Mouse (Mus musculus): ENCODE measurements around the gene Dock3. TPM values are rescaled to one million over a fixed set of nuclear protein-coding genes. Genes with fewer than 3 reads are reported as not detected.

Gene Dock3
- polyA plus RNA-seq, 1 experiment from 2014 or later = 1.0 TPM

- ATAC-seq (ENCODE audit: insufficient number of reproducible peaks, insufficient read depth, low FRiP score, low TSS enrichment, low read depth) = no peak
- Histone ChIP-seq H3K27ac (no peak overlapping the region), H3K36me3 (no peaks in the 10 kb centered on the region), H3K27me3 (no peaks in the 10 kb centered on the region), H3K9me3 (no peaks in the 10 kb centered on the region), H3K4me2 (no peak overlapping the region), H3K9ac (replicated peaks) (no peak overlapping the region), H3K4me3 (replicated peaks) (no peak overlapping the region), H3K4me1 (replicated peaks) (peaks cover 5% of the 10 kb centered on the region; the same call in 1 of the 2 replicates)
- 74% methylated on average over 7 of the region's 7 CpGs for WGBS
Observed at GRCm38 (mm10) chr9:107271177-107271938, 39.6 kb upstream of the Dock3 start.

GRCm38 (mm10) chr9:107269772-107270171 is 38.1 kb upstream of the Dock3 start:
- 100% methylated on average over 1 of the region's 1 CpGs for WGBS
- no peak overlapping the region for H3K4me2 ChIP-seq

GRCm38 (mm10) chr9:107267721-107268402 is 36.2 kb upstream of the Dock3 start:
- ATAC-seq (ENCODE audit: insufficient number of reproducible peaks, insufficient read depth, low FRiP score, low TSS enrichment, low read depth) = no peak
- H3K4me2 ChIP-seq = no peak overlapping the region
- no peaks in the 10 kb centered on the region for H3K36me3 ChIP-seq
- H3K27me3 ChIP-seq = no peaks in the 10 kb centered on the region
- no peaks in the 10 kb centered on the region for H3K9me3 ChIP-seq
- no peak overlapping the region for H3K4me3 ChIP-seq (replicated peaks)
- WGBS = 25% methylated on average over 4 of the region's 4 CpGs
- H3K4me1 ChIP-seq (replicated peaks) = no peaks in the 10 kb centered on the region
- no peak overlapping the region for H3K27ac ChIP-seq
- H3K9ac ChIP-seq (replicated peaks) = no peak overlapping the region

More at GRCm38 (mm10) chr9:107269772-107270171, 38.1 kb upstream of the Dock3 start:
- Histone ChIP-seq H3K36me3 (no peaks in the 10 kb centered on the region), H3K9me3 (no peaks in the 10 kb centered on the region), H3K27me3 (no peaks in the 10 kb centered on the region), H3K4me3 (replicated peaks) (no peak overlapping the region), H3K9ac (replicated peaks) (no peak overlapping the region), H3K27ac (no peak overlapping the region), H3K4me1 (replicated peaks) (peaks cover 5% of the 10 kb centered on the region; the same call in 1 of the 2 replicates)
- ATAC-seq (ENCODE audit: insufficient number of reproducible peaks, insufficient read depth, low FRiP score, low TSS enrichment, low read depth) = no peak

- WGBS = 43% methylated on average over 1 of the region's 1 CpGs
- Histone ChIP-seq H3K27ac (no peak overlapping the region), H3K4me3 (replicated peaks) (no peak overlapping the region), H3K36me3 (no peaks in the 10 kb centered on the region), H3K9ac (replicated peaks) (no peak overlapping the region), H3K9me3 (no peaks in the 10 kb centered on the region), H3K27me3 (no peaks in the 10 kb centered on the region), H3K4me2 (no peak overlapping the region), H3K4me1 (replicated peaks) (no peaks in the 10 kb centered on the region)
- no peak for ATAC-seq (ENCODE audit: insufficient number of reproducible peaks, insufficient read depth, low FRiP score, low TSS enrichment, low read depth)
Observed at GRCm38 (mm10) chr9:107267028-107267427, 35.3 kb upstream of the Dock3 start.

- Histone ChIP-seq H3K9ac (replicated peaks) (no peak overlapping the region), H3K27me3 (no peaks in the 10 kb centered on the region), H3K36me3 (no peaks in the 10 kb centered on the region), H3K4me2 (no peak overlapping the region), H3K4me3 (replicated peaks) (no peak overlapping the region), H3K27ac (no peak overlapping the region), H3K4me1 (replicated peaks) (no peaks in the 10 kb centered on the region), H3K9me3 (no peaks in the 10 kb centered on the region)
- 51% methylated on average over 3 of the region's 3 CpGs for WGBS
- ATAC-seq (ENCODE audit: insufficient number of reproducible peaks, insufficient read depth, low FRiP score, low TSS enrichment, low read depth) = no peak
Observed at GRCm38 (mm10) chr9:107264731-107265130, 33.0 kb upstream of the Dock3 start.

- ATAC-seq (ENCODE audit: insufficient number of reproducible peaks, insufficient read depth, low FRiP score, low TSS enrichment, low read depth) = no peak
- H3K27me3 ChIP-seq = no peaks in the 10 kb centered on the region
- no peak overlapping the region for H3K4me3 ChIP-seq (replicated peaks)
- H3K27ac ChIP-seq = no peak overlapping the region
- 87% methylated on average over 5 of the region's 5 CpGs for WGBS
- H3K9ac ChIP-seq (replicated peaks) = no peak overlapping the region
- H3K36me3 ChIP-seq = no peaks in the 10 kb centered on the region
- H3K9me3 ChIP-seq = no peaks in the 10 kb centered on the region
- no peaks in the 10 kb centered on the region for H3K4me1 ChIP-seq (replicated peaks)
- no peak overlapping the region for H3K4me2 ChIP-seq
Observed at GRCm38 (mm10) chr9:107263912-107264311, 32.2 kb upstream of the Dock3 start.

- WGBS = 76% methylated on average over 7 of the region's 7 CpGs
- H3K9ac ChIP-seq (replicated peaks) = no peak overlapping the region
- H3K4me2 ChIP-seq = no peak overlapping the region
- H3K27ac ChIP-seq = no peak overlapping the region
- no peaks in the 10 kb centered on the region for H3K36me3 ChIP-seq
- ATAC-seq (ENCODE audit: insufficient number of reproducible peaks, insufficient read depth, low FRiP score, low TSS enrichment, low read depth) = no peak
- H3K4me1 ChIP-seq (replicated peaks) = no peaks in the 10 kb centered on the region
- H3K27me3 ChIP-seq = no peaks in the 10 kb centered on the region
- no peaks in the 10 kb centered on the region for H3K9me3 ChIP-seq
- no peak overlapping the region for H3K4me3 ChIP-seq (replicated peaks)
Observed at GRCm38 (mm10) chr9:107262375-107262774, 30.7 kb upstream of the Dock3 start.

GRCm38 (mm10) chr9:107261792-107262191 is 30.1 kb upstream of the Dock3 start:
- Histone ChIP-seq H3K4me1 (replicated peaks) (no peaks in the 10 kb centered on the region), H3K4me3 (replicated peaks) (no peak overlapping the region), H3K4me2 (no peak overlapping the region), H3K9ac (replicated peaks) (no peak overlapping the region), H3K36me3 (no peaks in the 10 kb centered on the region), H3K9me3 (no peaks in the 10 kb centered on the region), H3K27ac (no peak overlapping the region), H3K27me3 (no peaks in the 10 kb centered on the region)
- ATAC-seq (ENCODE audit: insufficient number of reproducible peaks, insufficient read depth, low FRiP score, low TSS enrichment, low read depth) = no peak
- WGBS = 70% methylated on average over 6 of the region's 6 CpGs

GRCm38 (mm10) chr9:107260836-107261235 is 29.1 kb upstream of the Dock3 start:
- no peak for ATAC-seq (ENCODE audit: insufficient number of reproducible peaks, insufficient read depth, low FRiP score, low TSS enrichment, low read depth)
- Histone ChIP-seq H3K27ac (no peak overlapping the region), H3K9me3 (no peaks in the 10 kb centered on the region), H3K36me3 (no peaks in the 10 kb centered on the region), H3K4me1 (replicated peaks) (no peaks in the 10 kb centered on the region), H3K4me2 (no peak overlapping the region), H3K27me3 (no peaks in the 10 kb centered on the region), H3K4me3 (replicated peaks) (no peak overlapping the region), H3K9ac (replicated peaks) (no peak overlapping the region)
- WGBS = 68% methylated on average over 8 of the region's 8 CpGs

- Histone ChIP-seq H3K27ac (no peak overlapping the region), H3K4me3 (replicated peaks) (no peak overlapping the region), H3K27me3 (no peaks in the 10 kb centered on the region), H3K9me3 (no peaks in the 10 kb centered on the region), H3K9ac (replicated peaks) (no peak overlapping the region), H3K4me1 (replicated peaks) (peaks cover 4% of the 10 kb centered on the region), H3K36me3 (no peaks in the 10 kb centered on the region), H3K4me2 (no peak overlapping the region)
- ATAC-seq (ENCODE audit: insufficient number of reproducible peaks, insufficient read depth, low FRiP score, low TSS enrichment, low read depth) = no peak
- WGBS = 66% methylated on average over 2 of the region's 2 CpGs
Observed at GRCm38 (mm10) chr9:107260429-107260828, 28.7 kb upstream of the Dock3 start.

GRCm38 (mm10) chr9:107259571-107259970 is 27.9 kb upstream of the Dock3 start:
- Histone ChIP-seq H3K9ac (replicated peaks) (no peak overlapping the region), H3K4me1 (replicated peaks) (peaks cover 6% of the 10 kb centered on the region), H3K4me3 (replicated peaks) (no peak overlapping the region), H3K9me3 (no peaks in the 10 kb centered on the region), H3K4me2 (no peak overlapping the region), H3K27ac (no peak overlapping the region), H3K27me3 (no peaks in the 10 kb centered on the region), H3K36me3 (no peaks in the 10 kb centered on the region)
- ATAC-seq (ENCODE audit: insufficient number of reproducible peaks, insufficient read depth, low FRiP score, low TSS enrichment, low read depth) = no peak
- WGBS = 73% methylated on average over 6 of the region's 6 CpGs

Measured in limb, embryonic 12.5 days (tissue).